Mouse (Mus musculus): ENCODE measurements at regions not wholly inside any gene's neighbourhood (a gene's known extent, or its start where the extent isn't known, plus 50 kb on each side); places are given as distances from the start of the nearest gene placed in this dataset. TPM values are rescaled to one million over a fixed set of nuclear protein-coding genes. Genes with fewer than 3 reads are reported as not detected.

GRCm38 (mm10) chr2:84274038-84274724, 151.0 kb downstream of the Calcrl start:
- ATAC-seq (ENCODE audit: low FRiP score, low read depth) = no peak
- H3K4me3 ChIP-seq = no peak overlapping the region
- no peaks in the 10 kb centered on the region for H3K9me3 ChIP-seq
- no peak overlapping the region for H3K4me2 ChIP-seq
- H3K27me3 ChIP-seq = no peaks in the 10 kb centered on the region
- no peak overlapping the region for H3K27ac ChIP-seq (replicated peaks)
- no peaks in the 10 kb centered on the region for H3K36me3 ChIP-seq
- no peaks in the 10 kb centered on the region for H3K4me1 ChIP-seq (replicated peaks)
- no peak overlapping the region for H3K9ac ChIP-seq
- 64% methylated on average over 6 of the region's 6 CpGs for WGBS

- 83% methylated on average over 1 of the region's 1 CpGs for WGBS
- H3K4me3 ChIP-seq = no peak overlapping the region
- H3K4me1 ChIP-seq (replicated peaks) = no peaks in the 10 kb centered on the region
- no peak overlapping the region for H3K27ac ChIP-seq (replicated peaks)
- H3K36me3 ChIP-seq = no peaks in the 10 kb centered on the region
- no peak overlapping the region for H3K9ac ChIP-seq
- ATAC-seq (ENCODE audit: low FRiP score, low read depth) = no peak
- H3K27me3 ChIP-seq = no peaks in the 10 kb centered on the region
- H3K4me2 ChIP-seq = no peak overlapping the region
- no peaks in the 10 kb centered on the region for H3K9me3 ChIP-seq
These were observed 148.0 kb downstream of the Calcrl start for GRCm38 (mm10) chr2:84277181-84277580.

Small RNAs in the stretch of these regions (microRNA-seq; reads per million reads assigned to microRNA genes)
- gene Gm25972 = not detected
